Mouse (Mus musculus): ENCODE results near the gene Ankib1. TPM values are rescaled to one million over a fixed set of nuclear protein-coding genes. Genes with fewer than 3 reads are reported as not detected.

Gene Ankib1
- polyA plus RNA-seq (2012; rRNA removed), result 7.7 and 9.0 TPM in 2 replicates

GRCm38 (mm10) chr5:3802433-3803291, at the start of gene Ankib1, which contains the start of gene Krit1:
Gene Ankib1 (minus strand): TSS chr5:3802925.
Gene Krit1 (plus strand): TSS chr5:3803184.
- H3K36me3 ChIP-seq (ENCODE audit: control insufficient read depth, insufficient read depth, low read length), result no peaks in the 10 kb centered on the region
- H3K27me3 ChIP-seq (ENCODE audit: control insufficient read depth, insufficient read depth, low read length), result no peaks in the 10 kb centered on the region
- H3K4me1 ChIP-seq (ENCODE audit: control insufficient read depth, insufficient read depth, low read length), result peaks cover 2% of the 10 kb centered on the region
- peak within 1 kb of the TSS; percentile 95 for H3K4me3 ChIP-seq (ENCODE audit: control insufficient read depth, low read depth, low read length)
- TF ChIP-seq CTCF (IDR thresholded peaks at IDR 0.05; ENCODE audit: control insufficient read depth, insufficient read depth, insufficient replicate concordance, low read depth, low read length) (no peak), POLR2A (IDR thresholded peaks at IDR 0.05; ENCODE audit: control insufficient read depth, low read depth, low read length) (peak; percentile 65)
- H3K27ac ChIP-seq (ENCODE audit: control insufficient read depth, insufficient read depth, low read depth, low read length), result peak within 1 kb of the TSS; percentile 91

- H3K27ac ChIP-seq (ENCODE audit: control insufficient read depth, insufficient read depth, low read depth, low read length), result peak within 1 kb of the TSS; percentile 61
- H3K4me1 ChIP-seq (ENCODE audit: control insufficient read depth, insufficient read depth, low read length), result peaks cover 7% of the 10 kb centered on the region
- TF ChIP-seq POLR2A (IDR thresholded peaks at IDR 0.05; ENCODE audit: control insufficient read depth, low read depth, low read length), result peak; percentile 45; the same call in 1 of the 2 replicates
- no peak for TF ChIP-seq CTCF (IDR thresholded peaks at IDR 0.05; ENCODE audit: control insufficient read depth, insufficient read depth, insufficient replicate concordance, low read depth, low read length)
- H3K27me3 ChIP-seq (ENCODE audit: control insufficient read depth, insufficient read depth, low read length), result no peaks in the 10 kb centered on the region
- no peaks in the 10 kb centered on the region for H3K36me3 ChIP-seq (ENCODE audit: control insufficient read depth, insufficient read depth, low read length)
- peak within 1 kb of the TSS; percentile 86 for H3K4me3 ChIP-seq (ENCODE audit: control insufficient read depth, low read depth, low read length)
Measured at GRCm38 (mm10) chr5:3845026-3845425, 42.3 kb upstream of the Ankib1 start, which contains the start of gene Lrrd1. Gene Lrrd1 (plus strand): TSS chr5:3845173.

GRCm38 (mm10) chr5:3834107-3834506, 31.4 kb upstream of the Ankib1 start:
- no peak overlapping the region for H3K27ac ChIP-seq (ENCODE audit: control insufficient read depth, insufficient read depth, low read depth, low read length)
- no peaks in the 10 kb centered on the region; the same call in 1 of the 2 replicates for H3K36me3 ChIP-seq (ENCODE audit: control insufficient read depth, insufficient read depth, low read length)
- no peak overlapping the region for H3K4me3 ChIP-seq (ENCODE audit: control insufficient read depth, low read depth, low read length)
- no peak for TF ChIP-seq POLR2A (IDR thresholded peaks at IDR 0.05; ENCODE audit: control insufficient read depth, low read depth, low read length)
- no peak for TF ChIP-seq CTCF (IDR thresholded peaks at IDR 0.05; ENCODE audit: control insufficient read depth, insufficient read depth, insufficient replicate concordance, low read depth, low read length)
- H3K27me3 ChIP-seq (ENCODE audit: control insufficient read depth, insufficient read depth, low read length), result no peaks in the 10 kb centered on the region
- H3K4me1 ChIP-seq (ENCODE audit: control insufficient read depth, insufficient read depth, low read length), result no peaks in the 10 kb centered on the region

- H3K36me3 ChIP-seq (ENCODE audit: control insufficient read depth, insufficient read depth, low read length), result no peaks in the 10 kb centered on the region; the same call in 1 of the 2 replicates
- H3K4me1 ChIP-seq (ENCODE audit: control insufficient read depth, insufficient read depth, low read length), result no peaks in the 10 kb centered on the region
- no peak overlapping the region for H3K27ac ChIP-seq (ENCODE audit: control insufficient read depth, insufficient read depth, low read depth, low read length)
- H3K4me3 ChIP-seq (ENCODE audit: control insufficient read depth, low read depth, low read length), result no peak overlapping the region
- no peak for TF ChIP-seq CTCF (IDR thresholded peaks at IDR 0.05; ENCODE audit: control insufficient read depth, insufficient read depth, insufficient replicate concordance, low read depth, low read length)
- TF ChIP-seq POLR2A (IDR thresholded peaks at IDR 0.05; ENCODE audit: control insufficient read depth, low read depth, low read length), result no peak
- no peaks in the 10 kb centered on the region for H3K27me3 ChIP-seq (ENCODE audit: control insufficient read depth, insufficient read depth, low read length)
Measured at GRCm38 (mm10) chr5:3808472-3808871, 5.7 kb upstream of the Ankib1 start.

- H3K27me3 ChIP-seq (ENCODE audit: control insufficient read depth, insufficient read depth, low read length), result no peaks in the 10 kb centered on the region
- peaks cover 2% of the 10 kb centered on the region for H3K4me1 ChIP-seq (ENCODE audit: control insufficient read depth, insufficient read depth, low read length)
- TF ChIP-seq POLR2A (IDR thresholded peaks at IDR 0.05; ENCODE audit: control insufficient read depth, low read depth, low read length) (no peak), CTCF (IDR thresholded peaks at IDR 0.05; ENCODE audit: control insufficient read depth, insufficient read depth, insufficient replicate concordance, low read depth, low read length) (no peak)
- H3K4me3 ChIP-seq (ENCODE audit: control insufficient read depth, low read depth, low read length), result peak overlapping the region; percentile 95
- peak overlapping the region; percentile 91 for H3K27ac ChIP-seq (ENCODE audit: control insufficient read depth, insufficient read depth, low read depth, low read length)
- no peaks in the 10 kb centered on the region for H3K36me3 ChIP-seq (ENCODE audit: control insufficient read depth, insufficient read depth, low read length)
Measured at GRCm38 (mm10) chr5:3803292-3804165, 804 bp upstream of the Ankib1 start.

- no peak for TF ChIP-seq POLR2A (IDR thresholded peaks at IDR 0.05; ENCODE audit: control insufficient read depth, low read depth, low read length)
- no peak for TF ChIP-seq CTCF (IDR thresholded peaks at IDR 0.05; ENCODE audit: control insufficient read depth, insufficient read depth, insufficient replicate concordance, low read depth, low read length)
- H3K27ac ChIP-seq (ENCODE audit: control insufficient read depth, insufficient read depth, low read depth, low read length), result peak overlapping the region; percentile 91
- peak overlapping the region; percentile 95 for H3K4me3 ChIP-seq (ENCODE audit: control insufficient read depth, low read depth, low read length)
- H3K36me3 ChIP-seq (ENCODE audit: control insufficient read depth, insufficient read depth, low read length), result no peaks in the 10 kb centered on the region
- peaks cover 2% of the 10 kb centered on the region for H3K4me1 ChIP-seq (ENCODE audit: control insufficient read depth, insufficient read depth, low read length)
- H3K27me3 ChIP-seq (ENCODE audit: control insufficient read depth, insufficient read depth, low read length), result no peaks in the 10 kb centered on the region
Measured at GRCm38 (mm10) chr5:3801672-3802432, 873 bp downstream of the Ankib1 start.
